Mouse (Mus musculus): ENCODE data around the gene Rhbdf1. TPM values are rescaled to one million over a fixed set of nuclear protein-coding genes. Genes with fewer than 3 reads are reported as not detected.

Rhbdf1 gene
- polyA plus RNA-seq, 1 experiment = 39.7 TPM

DNA sequence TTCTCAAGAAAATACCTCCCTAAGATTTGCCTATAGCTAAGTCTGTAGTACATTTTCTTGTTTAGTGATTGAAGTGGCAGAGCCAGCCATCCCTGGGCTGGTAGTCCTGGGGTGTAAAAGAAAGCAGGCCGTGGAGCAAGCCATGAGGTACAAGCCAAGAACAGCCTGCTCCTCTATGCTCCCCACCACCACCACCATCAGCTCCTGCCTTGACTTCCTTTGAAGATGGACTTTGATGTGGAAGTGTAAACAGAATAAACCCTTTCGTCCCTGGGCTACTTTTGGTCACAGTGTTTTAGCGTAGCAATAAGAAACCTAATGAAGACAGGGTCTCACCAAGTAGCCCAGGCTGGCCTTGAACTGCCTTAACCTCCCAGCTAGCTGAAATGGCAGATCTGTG lies 24.3 kb downstream of the Rhbdf1 start:
- DNase-seq (ENCODE audit: low read depth) = no peak

DNA sequence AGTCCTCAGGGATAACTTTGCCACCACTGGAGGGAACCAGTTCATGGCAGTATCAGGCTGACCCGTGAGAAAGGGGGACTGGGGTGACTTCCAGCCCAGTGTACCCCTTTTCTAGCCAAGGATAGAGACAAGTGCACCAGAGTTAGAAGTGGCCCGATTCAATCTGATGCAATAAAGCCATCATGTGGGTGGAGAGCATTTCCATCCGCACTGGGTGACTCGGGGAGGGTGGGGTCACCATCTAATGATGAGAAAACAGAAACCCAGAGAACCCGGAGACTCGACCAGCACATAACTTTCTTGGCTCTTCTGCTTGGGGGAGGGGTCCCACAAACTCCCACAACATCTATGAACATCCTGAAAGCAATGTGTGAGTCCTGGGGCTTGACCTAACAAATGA lies 25.4 kb downstream of the Rhbdf1 start:
- no peak for DNase-seq (ENCODE audit: low read depth)
- TF ChIP-seq CTCF (IDR thresholded peaks at IDR 0.05; ENCODE audit: borderline replicate concordance, extremely low read depth, insufficient read depth, insufficient read length) (no peak), POLR2A (IDR thresholded peaks at IDR 0.05; ENCODE audit: borderline replicate concordance, extremely low read depth, insufficient read depth, insufficient read length, poor library complexity, severe bottlenecking) (no peak)

More for the DNA sequence above, 24.3 kb downstream of the Rhbdf1 start:
- TF ChIP-seq POLR2A (IDR thresholded peaks at IDR 0.05; ENCODE audit: borderline replicate concordance, extremely low read depth, insufficient read depth, insufficient read length, poor library complexity, severe bottlenecking) (no peak), CTCF (IDR thresholded peaks at IDR 0.05; ENCODE audit: borderline replicate concordance, extremely low read depth, insufficient read depth, insufficient read length) (no peak)

DNA sequence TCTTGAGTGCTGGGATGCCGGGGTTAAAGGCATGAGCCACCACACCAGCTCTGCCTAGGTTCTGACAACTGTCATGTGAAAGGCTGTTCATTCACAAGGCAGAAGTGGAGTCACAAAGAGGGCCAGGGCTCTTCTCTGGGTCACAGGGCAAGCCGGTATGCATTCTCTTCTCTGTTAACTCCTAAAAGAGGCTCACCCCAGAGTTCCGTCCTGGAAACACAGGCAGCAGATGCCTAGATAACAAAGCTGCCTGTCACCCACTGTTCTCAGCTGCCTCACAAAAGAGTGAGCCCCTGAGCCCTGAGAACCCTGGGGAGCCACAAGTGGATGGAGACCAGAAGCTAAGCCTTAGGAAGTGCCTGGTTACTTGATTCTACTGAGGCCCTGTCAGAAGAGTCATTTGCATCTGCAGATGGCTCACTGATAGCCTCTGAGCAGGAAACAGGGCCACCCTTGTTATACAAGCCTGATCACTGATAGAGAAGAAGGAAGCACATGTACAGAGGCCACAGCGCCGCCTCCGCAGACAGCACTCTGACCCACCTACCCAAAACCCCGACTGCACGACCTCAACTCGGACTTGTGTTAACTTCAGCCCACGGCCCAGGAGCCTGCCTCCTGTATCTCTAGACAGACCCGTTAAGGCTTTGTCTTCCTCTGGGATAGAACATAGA lies 26.1 kb downstream of the Rhbdf1 start:
- no peak for DNase-seq (ENCODE audit: low read depth)
- no peak for TF ChIP-seq CTCF (IDR thresholded peaks at IDR 0.05; ENCODE audit: borderline replicate concordance, extremely low read depth, insufficient read depth, insufficient read length)
- TF ChIP-seq POLR2A (IDR thresholded peaks at IDR 0.05; ENCODE audit: borderline replicate concordance, extremely low read depth, insufficient read depth, insufficient read length, poor library complexity, severe bottlenecking) = no peak

DNA sequence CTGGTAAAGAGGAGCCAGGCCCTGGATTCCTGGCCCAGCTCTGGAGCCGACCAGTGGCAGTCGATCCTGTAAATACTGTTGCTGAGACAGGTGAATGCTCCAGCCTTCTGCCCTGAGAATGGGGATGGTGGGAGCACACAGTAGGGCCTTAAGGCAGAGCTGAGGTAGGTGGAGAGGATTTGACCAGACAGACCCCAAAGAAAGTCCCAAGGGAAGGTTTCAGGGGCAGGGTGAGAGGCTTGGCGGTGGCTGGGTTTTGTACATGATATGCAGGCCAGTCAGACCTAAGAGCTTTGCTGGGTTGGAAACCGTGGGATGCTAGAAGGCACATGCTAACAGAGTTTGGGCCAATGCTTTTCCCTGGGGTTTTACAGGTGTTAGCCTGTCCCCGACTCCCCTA lies 27.5 kb downstream of the Rhbdf1 start:
- TF ChIP-seq POLR2A (IDR thresholded peaks at IDR 0.05; ENCODE audit: borderline replicate concordance, extremely low read depth, insufficient read depth, insufficient read length, poor library complexity, severe bottlenecking) (no peak), CTCF (IDR thresholded peaks at IDR 0.05; ENCODE audit: borderline replicate concordance, extremely low read depth, insufficient read depth, insufficient read length) (no peak)
- no peak for DNase-seq (ENCODE audit: low read depth)

DNA sequence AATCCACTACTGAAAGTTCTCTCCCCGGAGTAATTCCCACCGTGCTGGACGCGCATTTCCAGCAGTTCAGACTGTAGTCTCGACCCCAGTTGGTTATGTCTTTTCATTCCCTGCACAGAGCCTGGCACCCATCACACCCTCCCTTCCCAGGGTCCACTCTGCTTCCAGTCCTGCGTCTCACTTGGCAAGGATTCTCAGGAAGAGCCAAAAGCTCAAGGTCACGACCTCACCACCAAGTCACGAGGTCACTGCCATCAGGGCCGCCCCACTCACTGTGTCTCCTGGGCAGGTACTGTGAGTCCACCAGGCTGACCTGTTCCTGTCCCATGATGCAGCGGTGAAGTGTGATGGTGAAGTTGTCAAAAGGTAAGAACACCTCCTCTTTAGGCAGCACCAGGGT lies 28.0 kb downstream of the Rhbdf1 start:
- DNase-seq (ENCODE audit: low read depth) = no peak
- TF ChIP-seq CTCF (IDR thresholded peaks at IDR 0.05; ENCODE audit: borderline replicate concordance, extremely low read depth, insufficient read depth, insufficient read length) = no peak
- TF ChIP-seq POLR2A (IDR thresholded peaks at IDR 0.05; ENCODE audit: borderline replicate concordance, extremely low read depth, insufficient read depth, insufficient read length, poor library complexity, severe bottlenecking) = no peak

DNA sequence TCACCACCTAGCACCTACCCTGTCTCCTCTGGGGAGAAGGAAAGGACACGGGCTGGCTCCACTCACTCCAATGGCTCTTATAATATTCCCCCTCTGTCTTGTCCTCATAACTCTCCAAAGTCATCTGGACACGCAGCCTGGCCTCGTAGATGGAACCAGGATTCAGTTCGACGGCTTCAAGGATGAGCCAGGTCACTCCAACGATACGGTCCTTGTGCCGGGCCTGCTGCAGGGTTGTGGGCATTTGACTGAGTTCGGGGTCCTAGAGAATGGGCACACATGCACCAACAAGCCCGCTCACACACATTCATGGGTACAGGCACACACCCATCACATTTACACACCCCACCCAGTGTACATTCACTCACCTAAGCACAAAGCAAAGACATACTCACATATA lies 28.9 kb downstream of the Rhbdf1 start:
- DNase-seq (ENCODE audit: low read depth) = no peak
- TF ChIP-seq POLR2A (IDR thresholded peaks at IDR 0.05; ENCODE audit: borderline replicate concordance, extremely low read depth, insufficient read depth, insufficient read length, poor library complexity, severe bottlenecking) = no peak
- TF ChIP-seq CTCF (IDR thresholded peaks at IDR 0.05; ENCODE audit: borderline replicate concordance, extremely low read depth, insufficient read depth, insufficient read length) = no peak

DNA sequence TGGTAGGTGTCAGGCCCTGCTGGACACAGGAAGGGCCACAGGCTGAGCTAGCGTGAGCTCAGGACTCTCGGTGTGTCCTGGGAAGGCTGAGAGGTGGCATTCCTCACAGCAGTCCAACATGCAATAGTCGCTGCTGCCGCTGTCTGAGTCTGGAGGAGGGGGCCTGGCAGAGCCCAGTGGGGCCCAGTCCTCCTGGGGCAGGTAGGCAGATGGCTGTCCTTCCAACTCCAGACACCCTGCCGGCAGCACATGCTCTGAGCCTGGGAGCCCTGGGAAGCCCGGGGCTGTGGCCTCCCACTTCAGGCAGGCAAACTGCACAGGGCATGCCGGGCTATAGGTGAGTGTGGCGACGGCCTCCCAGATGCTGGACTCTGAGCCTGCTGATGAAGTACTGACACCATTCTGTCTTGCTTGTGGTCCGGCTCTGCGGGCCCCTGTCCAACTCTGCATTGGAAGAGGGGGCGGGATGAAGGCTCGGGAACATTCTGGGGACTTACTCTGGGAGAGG lies 31.4 kb downstream of the Rhbdf1 start:
- no peak for DNase-seq (ENCODE audit: low read depth)
- no peak for TF ChIP-seq CTCF (IDR thresholded peaks at IDR 0.05; ENCODE audit: borderline replicate concordance, extremely low read depth, insufficient read depth, insufficient read length)
- no peak for TF ChIP-seq POLR2A (IDR thresholded peaks at IDR 0.05; ENCODE audit: borderline replicate concordance, extremely low read depth, insufficient read depth, insufficient read length, poor library complexity, severe bottlenecking)

DNA sequence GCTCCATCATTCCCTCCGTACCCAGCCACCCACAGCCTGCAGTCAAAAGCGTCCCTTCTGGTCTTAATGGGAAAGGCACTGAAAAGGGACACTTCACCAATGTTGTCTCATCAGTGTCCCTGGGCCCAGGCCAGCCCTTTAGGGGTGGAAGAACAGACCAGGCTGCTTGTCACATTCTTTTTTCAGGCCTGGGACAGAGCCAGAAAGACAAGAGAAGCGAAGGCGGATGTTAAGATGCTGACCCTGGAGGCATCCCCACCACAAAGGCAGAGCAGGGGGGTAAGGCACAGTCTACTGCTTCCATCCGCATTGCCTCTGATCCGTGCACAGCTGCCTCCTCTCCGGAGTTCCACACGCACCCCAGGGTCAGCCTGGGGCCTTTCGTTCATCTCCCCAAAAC lies 32.0 kb downstream of the Rhbdf1 start:
- TF ChIP-seq CTCF (IDR thresholded peaks at IDR 0.05; ENCODE audit: borderline replicate concordance, extremely low read depth, insufficient read depth, insufficient read length) (no peak), POLR2A (IDR thresholded peaks at IDR 0.05; ENCODE audit: borderline replicate concordance, extremely low read depth, insufficient read depth, insufficient read length, poor library complexity, severe bottlenecking) (no peak)
- no peak for DNase-seq (ENCODE audit: low read depth)

DNA sequence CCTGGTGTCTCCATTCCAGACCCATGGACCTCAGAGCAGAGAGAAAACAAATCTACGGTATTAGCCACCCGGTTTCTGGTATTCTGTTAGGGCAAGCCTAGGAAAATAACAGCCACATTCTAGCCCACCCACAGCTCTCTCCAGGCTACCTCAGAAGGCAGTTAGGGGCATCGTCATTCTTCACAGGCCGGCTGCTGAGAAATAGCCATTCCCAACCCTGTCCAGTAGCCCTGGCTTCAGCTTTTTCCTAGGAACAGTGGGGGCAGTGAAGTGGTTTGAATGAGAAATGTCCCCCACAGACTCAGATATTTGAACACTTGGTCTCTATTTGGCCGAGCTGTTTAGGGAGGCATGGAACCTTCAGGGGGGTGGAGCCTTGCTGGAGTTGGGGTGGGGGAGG lies 32.7 kb downstream of the Rhbdf1 start:
- TF ChIP-seq POLR2A (IDR thresholded peaks at IDR 0.05; ENCODE audit: borderline replicate concordance, extremely low read depth, insufficient read depth, insufficient read length, poor library complexity, severe bottlenecking) (no peak), CTCF (IDR thresholded peaks at IDR 0.05; ENCODE audit: borderline replicate concordance, extremely low read depth, insufficient read depth, insufficient read length) (no peak)
- DNase-seq (ENCODE audit: low read depth) = no peak

DNA sequence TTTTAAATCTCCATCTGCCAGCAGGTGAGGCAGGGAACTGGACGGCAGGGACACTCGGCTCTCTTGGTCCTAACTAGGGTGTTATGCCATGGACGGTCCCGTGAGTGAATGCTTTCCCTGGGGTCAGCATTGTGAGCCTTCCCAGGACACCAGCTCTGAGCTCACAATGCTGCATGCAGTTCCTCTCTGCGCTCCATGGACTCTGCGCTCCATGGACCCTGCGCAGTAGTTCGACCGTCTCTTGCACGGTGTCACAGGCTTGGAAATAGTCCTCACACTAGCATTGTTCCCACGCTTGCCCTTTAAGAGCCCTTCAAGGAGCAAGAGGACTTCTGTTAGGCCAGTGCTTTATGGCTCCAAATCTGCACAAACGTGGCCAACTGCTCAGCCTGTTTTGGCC lies 33.2 kb downstream of the Rhbdf1 start:
- no peak for DNase-seq (ENCODE audit: low read depth)
- TF ChIP-seq CTCF (IDR thresholded peaks at IDR 0.05; ENCODE audit: borderline replicate concordance, extremely low read depth, insufficient read depth, insufficient read length) = no peak
- no peak for TF ChIP-seq POLR2A (IDR thresholded peaks at IDR 0.05; ENCODE audit: borderline replicate concordance, extremely low read depth, insufficient read depth, insufficient read length, poor library complexity, severe bottlenecking)

DNA sequence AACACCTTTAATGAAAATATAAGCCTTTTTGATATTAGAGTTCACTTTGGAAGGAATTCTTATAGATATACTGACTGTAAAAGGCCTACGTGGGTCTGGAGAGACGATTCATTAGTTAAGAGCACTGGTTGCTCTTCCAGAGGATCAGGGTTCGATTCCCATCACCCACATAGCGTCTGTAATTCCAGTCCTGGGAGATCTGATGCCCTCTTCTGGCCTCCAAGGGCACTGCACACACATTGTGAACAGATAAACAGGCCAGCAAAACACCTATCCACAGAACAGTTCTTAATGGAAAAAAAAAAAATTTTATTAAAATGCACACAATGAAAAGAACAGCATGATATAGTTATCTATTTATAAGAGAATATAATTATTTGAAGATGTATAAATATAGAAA lies 34.8 kb downstream of the Rhbdf1 start:
- DNase-seq (ENCODE audit: low read depth) = no peak
- 0 out of 2 replicates have a peak, but pooled peaks have one; percentile 3 for TF ChIP-seq CTCF (IDR thresholded peaks at IDR 0.05; ENCODE audit: borderline replicate concordance, extremely low read depth, insufficient read depth, insufficient read length)
- no peak for TF ChIP-seq POLR2A (IDR thresholded peaks at IDR 0.05; ENCODE audit: borderline replicate concordance, extremely low read depth, insufficient read depth, insufficient read length, poor library complexity, severe bottlenecking)

DNA sequence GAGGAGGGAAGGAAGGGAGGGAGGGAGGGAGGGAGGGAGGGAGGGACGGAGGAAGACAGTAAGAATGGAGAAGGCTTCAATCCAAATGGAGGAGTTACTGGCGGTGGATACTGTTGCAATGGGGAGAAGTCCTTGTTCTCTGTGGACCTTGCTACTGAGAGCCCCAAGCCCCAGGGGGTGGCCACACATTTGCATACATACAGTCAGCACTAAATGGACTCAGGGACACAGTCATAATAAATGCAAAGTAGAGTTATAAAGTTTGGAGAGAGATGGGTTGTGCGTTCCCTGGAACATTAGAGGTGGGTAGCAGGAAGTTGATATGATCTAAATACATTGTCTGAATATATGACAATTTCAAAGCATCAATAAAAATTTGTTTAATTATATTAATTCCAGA lies 36.1 kb downstream of the Rhbdf1 start:
- TF ChIP-seq CTCF (IDR thresholded peaks at IDR 0.05; ENCODE audit: borderline replicate concordance, extremely low read depth, insufficient read depth, insufficient read length) = no peak
- no peak for TF ChIP-seq POLR2A (IDR thresholded peaks at IDR 0.05; ENCODE audit: borderline replicate concordance, extremely low read depth, insufficient read depth, insufficient read length, poor library complexity, severe bottlenecking)

More for the DNA sequence above, 36.1 kb downstream of the Rhbdf1 start:
- no peak for DNase-seq (ENCODE audit: low read depth)

Measured in brain, embryonic 14.5 days (tissue).